Mouse (Mus musculus) embryonic facial prominence, embryonic 10.5 days (tissue): ENCODE data around the gene Nsfl1c. TPM values are rescaled to one million over a fixed set of nuclear protein-coding genes. Genes with fewer than 3 reads are reported as not detected.

Source experiments
- polyA plus RNA-seq: library from polyadenylated mRNA; unstranded; fragments of >200 nt; fragmentation: Nextera tagmentation; extraction: Ambion mirVana; gene quantifications from 2 replicates; pipeline ENCODE4 v1.2.1, GENCODE M21; 2016

The Nsfl1c gene
- polyA plus RNA-seq, 1 experiment from 2014 or later, result 307 TPM

Other genes with a start within 250 kb of the Nsfl1c start
- gene 4921509C19Rik, start 18.0 kb upstream of the Nsfl1c start, polyA plus RNA-seq, result not detected in 2 replicates
- gene Fkbp1a, start 48.3 kb downstream of the Nsfl1c start, polyA plus RNA-seq, result 585 and 615 TPM in 2 replicates
- 0.55 and 0.76 TPM in 2 replicates for gene Sdcbp2, start 78.4 kb downstream of the Nsfl1c start, polyA plus RNA-seq
- gene Snph, start 138.4 kb downstream of the Nsfl1c start, polyA plus RNA-seq, result 0.54 and 1.00 TPM in 2 replicates
- not detected in 2 replicates for gene Rad21l, start 174.4 kb downstream of the Nsfl1c start, polyA plus RNA-seq
- 2.3 and 3.1 TPM in 2 replicates for gene Tmem74b, start 207.8 kb downstream of the Nsfl1c start, polyA plus RNA-seq